Mouse (Mus musculus) testis, adult 2 months (tissue): ENCODE results near the gene Washc2.

Experiments used
- CTCF ChIP-seq: fragments of 200-500 bp; IDR thresholded peaks from 2 replicates; pipeline ENCODE4 v1.5.1; 2012; ENCODE audit warnings: low read depth, mild to moderate bottlenecking, inconsistent platforms, low read length, moderate library complexity; ENCODE audit not compliant: control insufficient read depth, insufficient read depth, insufficient replicate concordance
- POLR2A ChIP-seq: fragments of 200-500 bp; IDR thresholded peaks from 2 replicates; pipeline ENCODE4 v1.6.1; 2012; ENCODE audit warnings: low read depth, mild to moderate bottlenecking, inconsistent platforms, low read length, moderate library complexity; ENCODE audit not compliant: control insufficient read depth

DNA sequence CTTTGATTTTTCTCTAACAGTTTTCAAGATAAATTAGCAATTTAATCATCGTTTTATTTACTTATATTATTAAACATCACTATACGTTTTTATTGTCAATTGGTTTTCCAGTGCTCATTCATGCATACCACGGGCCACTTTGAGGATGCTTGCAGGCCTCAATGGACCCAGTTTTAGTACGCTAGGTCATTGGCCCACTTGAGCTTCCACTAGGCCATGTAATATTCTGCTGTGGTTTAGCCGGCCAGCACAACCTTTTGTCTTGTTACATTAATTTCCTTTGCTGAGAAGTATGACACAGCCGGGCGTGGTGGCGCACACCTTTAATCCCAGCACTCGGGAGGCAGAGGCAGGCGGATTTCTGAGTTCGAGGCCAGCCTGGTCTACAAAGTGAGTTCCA, 57.0 kb downstream of the Washc2 start:
- TF ChIP-seq CTCF (no peak), POLR2A (no peak)
